Mouse (Mus musculus) limb, embryonic 14.5 days (tissue): ENCODE results near the gene Carm1. TPM values are rescaled to one million over a fixed set of nuclear protein-coding genes. Genes with fewer than 3 reads are reported as not detected.

ENCODE experiments used
- ATAC-seq: fragments of 200-750 bp; cut with Nextera tagmentation; 2 replicates; pipeline ENCODE4 v1.8.0; 2017; ENCODE audit warnings: low read depth, moderate number of reproducible peaks, moderate TSS enrichment; ENCODE audit not compliant: low FRiP score
- DNase-seq: peaks from one replicate; pipeline ENCODE4 v3.0.0-alpha.2; 2015; ENCODE audit warnings: low spot score
- H3K27ac ChIP-seq: fragments of 300-500 bp; sonication (generic); replicated peaks from 2 replicates; pipeline ENCODE4 v1.5.1; 2014; ENCODE audit warnings: low read depth, mild to moderate bottlenecking, low read length, moderate library complexity, mixed read lengths
- H3K27me3 ChIP-seq: fragments of 300-500 bp; sonication (generic); 2 replicates; pipeline ENCODE4 v1.6.1; 2014; ENCODE audit warnings: low read length, mixed read lengths; ENCODE audit not compliant: control insufficient read depth, insufficient read depth
- H3K36me3 ChIP-seq: fragments of 300-500 bp; sonication (generic); 2 replicates; pipeline ENCODE4 v1.6.1; 2014; ENCODE audit warnings: mild to moderate bottlenecking, low read length, moderate library complexity, mixed read lengths; ENCODE audit not compliant: control insufficient read depth, insufficient read depth
- H3K4me1 ChIP-seq: fragments of 300-500 bp; sonication (generic); 2 replicates; pipeline ENCODE4 v1.6.1; 2014; ENCODE audit warnings: antibody characterized with exemption, low read length, mixed read lengths; ENCODE audit not compliant: control insufficient read depth, insufficient read depth
- H3K4me2 ChIP-seq: fragments of 300-500 bp; sonication (generic); replicated peaks from 2 replicates; pipeline ENCODE4 v1.6.1; 2014; ENCODE audit warnings: low read depth, mild to moderate bottlenecking, low read length, moderate library complexity; ENCODE audit not compliant: severe bottlenecking
- H3K4me3 ChIP-seq: fragments of 300-500 bp; sonication (generic); replicated peaks from 2 replicates; pipeline ENCODE4 v1.5.1; 2014; ENCODE audit warnings: low read length
- H3K9ac ChIP-seq: fragments of 300-500 bp; sonication (generic); 2 replicates; pipeline ENCODE4 v1.6.1; 2014; ENCODE audit warnings: mild to moderate bottlenecking, low read depth, low read length, moderate library complexity; ENCODE audit not compliant: severe bottlenecking
- H3K9me3 ChIP-seq: fragments of 300-500 bp; sonication (generic); 2 replicates; pipeline ENCODE4 v1.6.1; 2016; ENCODE audit warnings: low read length; ENCODE audit not compliant: control insufficient read depth
- POLR2A ChIP-seq: fragments of 200-500 bp; IDR thresholded peaks from 2 replicates; pipeline ENCODE4 v1.8.0; 2012; ENCODE audit warnings: inconsistent platforms, mild to moderate bottlenecking, moderate library complexity, borderline replicate concordance; ENCODE audit not compliant: insufficient read depth, insufficient read length; ENCODE audit errors: extremely low read depth
- WGBS: fragments of 180-500 bp; shearing (Covaris S2); extraction: QIAGEN DNeasy Blood & Tissue Kit; methylation state at CpG from one replicate; pipeline ENCODE4 v1.1.7; 2014; 5-methylcytosine and 5-hydroxymethylcytosine counted together
- polyA plus RNA-seq, 2 experiments: library from polyadenylated mRNA; depleted of rRNA in 1 of 2; stranded (reverse) in 1 of 2; unstranded in 1 of 2; fragments of >200 nt; fragmentation: Nextera tagmentation in 1 of 2; extraction: Ambion mirVana in 1 of 2; gene quantifications; 2 replicates each; pipeline versions ENCODE4 v1.2.1 to v1.2.3; 2012 to 2014

Gene Carm1
- polyA plus RNA-seq, 2 experiments: 71.5 to 171 TPM

DNA sequence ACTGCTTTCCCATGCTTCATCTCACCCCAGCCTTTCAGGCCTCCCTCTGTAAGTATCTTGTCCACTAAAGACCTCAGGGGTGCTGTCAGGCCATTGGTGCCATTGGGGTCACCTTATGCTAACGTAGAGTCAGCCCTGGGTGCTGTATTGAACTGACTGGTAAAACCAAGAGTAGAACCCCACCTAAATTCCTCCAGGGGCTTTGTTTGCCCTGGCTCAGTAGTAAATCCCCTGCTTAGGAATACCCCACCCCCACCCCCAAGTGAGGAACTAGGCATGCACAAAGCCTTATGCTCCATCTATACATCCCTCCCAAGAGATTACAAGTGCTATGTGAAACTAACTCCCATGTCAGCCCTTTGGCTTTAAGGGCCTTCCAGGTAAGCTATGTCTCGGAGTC, 10.9 kb downstream of the Carm1 start:
- 85% methylated on average over 2 of the region's 2 CpGs for WGBS

DNA sequence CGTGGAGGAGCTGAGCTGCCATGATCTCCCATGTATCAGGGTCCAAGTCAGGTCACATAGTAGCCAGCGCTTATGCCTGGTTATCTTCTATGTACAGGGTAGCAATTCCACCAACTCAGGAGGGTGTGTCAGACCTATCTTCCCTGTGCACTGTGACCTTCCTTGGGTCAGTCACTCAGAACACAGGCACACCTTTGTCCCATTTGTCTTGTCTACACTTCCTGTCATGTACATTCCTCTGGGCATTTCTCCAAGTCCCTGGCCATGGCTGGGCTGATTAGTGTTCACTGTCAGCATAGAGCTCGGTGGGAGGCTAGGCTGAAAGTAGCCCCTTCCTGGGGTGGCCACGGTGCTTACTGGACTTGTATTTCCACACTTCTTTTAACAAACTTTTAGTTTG, 11.7 kb downstream of the Carm1 start:
- no peaks in the 10 kb centered on the region for H3K27me3 ChIP-seq
- 89% methylated on average over 4 of the region's 4 CpGs for WGBS
- H3K9me3 ChIP-seq: no peaks in the 10 kb centered on the region
- no peak overlapping the region for H3K4me2 ChIP-seq
- no peak overlapping the region for H3K27ac ChIP-seq
- H3K9ac ChIP-seq: no peak overlapping the region
- H3K4me3 ChIP-seq: no peak overlapping the region
- TF ChIP-seq POLR2A: no peak
- DNase-seq (no peak), ATAC-seq (no peak)
- H3K36me3 ChIP-seq: peaks cover 44% of the 10 kb centered on the region
- no peaks in the 10 kb centered on the region for H3K4me1 ChIP-seq

More for the DNA sequence above, 10.9 kb downstream of the Carm1 start:
- ATAC-seq: no peak
- Histone ChIP-seq H3K27me3 (no peaks in the 10 kb centered on the region), H3K4me2 (no peak overlapping the region), H3K9me3 (no peaks in the 10 kb centered on the region), H3K9ac (no peak overlapping the region), H3K36me3 (peaks cover 45% of the 10 kb centered on the region), H3K27ac (no peak overlapping the region), H3K4me1 (no peaks in the 10 kb centered on the region), H3K4me3 (no peak overlapping the region)
- no peak for DNase-seq
- TF ChIP-seq POLR2A: no peak

DNA sequence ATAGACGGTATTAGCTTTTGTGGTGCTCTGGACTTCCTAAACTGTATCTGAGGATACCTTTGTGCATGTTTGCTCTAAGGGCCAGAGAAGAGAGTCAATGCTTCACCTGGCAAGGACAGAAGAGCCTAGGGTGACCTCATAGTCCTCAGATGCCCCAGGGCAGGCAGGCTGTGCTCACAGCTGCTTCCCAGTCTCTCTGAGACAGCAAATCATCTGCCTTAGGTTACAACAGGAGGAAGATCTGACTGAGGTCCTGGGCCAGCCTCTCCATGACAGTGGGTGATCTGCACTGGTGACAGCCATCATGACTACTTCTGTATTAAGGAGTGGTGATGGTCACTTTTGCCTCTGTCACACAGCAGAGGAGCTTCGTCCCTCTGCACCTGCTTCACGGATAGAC, 12.5 kb downstream of the Carm1 start:
- H3K4me3 ChIP-seq: no peak overlapping the region
- H3K4me2 ChIP-seq: no peak overlapping the region
- WGBS: 95% methylated on average over 3 of the region's 3 CpGs
- H3K36me3 ChIP-seq: peaks cover 43% of the 10 kb centered on the region
- no peak overlapping the region for H3K27ac ChIP-seq
- no peak overlapping the region for H3K9ac ChIP-seq
- no peak for DNase-seq
- no peak for TF ChIP-seq POLR2A
- no peaks in the 10 kb centered on the region for H3K9me3 ChIP-seq
- no peaks in the 10 kb centered on the region for H3K27me3 ChIP-seq
- ATAC-seq: no peak
- no peaks in the 10 kb centered on the region for H3K4me1 ChIP-seq

DNA sequence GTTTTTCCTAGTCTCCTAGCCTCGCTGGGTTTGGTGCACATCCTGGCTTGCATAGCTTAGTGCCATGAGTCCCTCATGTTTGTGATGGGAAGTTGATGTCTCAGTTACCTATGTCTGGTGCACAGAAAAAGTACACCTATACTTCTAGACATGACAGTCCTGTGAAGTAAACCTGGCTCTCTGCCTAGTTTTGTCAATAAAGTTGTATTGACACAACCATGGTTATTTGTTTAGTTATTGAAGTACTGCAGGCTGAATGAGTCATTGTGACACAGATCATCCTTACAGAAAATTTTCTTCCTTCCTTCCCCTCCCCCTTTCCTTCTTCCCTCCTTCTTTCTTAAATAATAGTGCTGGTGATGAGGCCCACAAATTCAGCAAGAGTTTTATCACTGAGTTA, 17.7 kb downstream of the Carm1 start:
- Histone ChIP-seq H3K4me3 (no peak overlapping the region), H3K36me3 (peaks cover 31% of the 10 kb centered on the region), H3K27ac (no peak overlapping the region), H3K4me1 (no peaks in the 10 kb centered on the region), H3K27me3 (no peaks in the 10 kb centered on the region), H3K4me2 (no peak overlapping the region), H3K9me3 (no peaks in the 10 kb centered on the region), H3K9ac (no peak overlapping the region)
- DNase-seq (no peak), ATAC-seq (no peak)
- 85% methylated on average over 1 of the region's 1 CpGs for WGBS
- no peak for TF ChIP-seq POLR2A

DNA sequence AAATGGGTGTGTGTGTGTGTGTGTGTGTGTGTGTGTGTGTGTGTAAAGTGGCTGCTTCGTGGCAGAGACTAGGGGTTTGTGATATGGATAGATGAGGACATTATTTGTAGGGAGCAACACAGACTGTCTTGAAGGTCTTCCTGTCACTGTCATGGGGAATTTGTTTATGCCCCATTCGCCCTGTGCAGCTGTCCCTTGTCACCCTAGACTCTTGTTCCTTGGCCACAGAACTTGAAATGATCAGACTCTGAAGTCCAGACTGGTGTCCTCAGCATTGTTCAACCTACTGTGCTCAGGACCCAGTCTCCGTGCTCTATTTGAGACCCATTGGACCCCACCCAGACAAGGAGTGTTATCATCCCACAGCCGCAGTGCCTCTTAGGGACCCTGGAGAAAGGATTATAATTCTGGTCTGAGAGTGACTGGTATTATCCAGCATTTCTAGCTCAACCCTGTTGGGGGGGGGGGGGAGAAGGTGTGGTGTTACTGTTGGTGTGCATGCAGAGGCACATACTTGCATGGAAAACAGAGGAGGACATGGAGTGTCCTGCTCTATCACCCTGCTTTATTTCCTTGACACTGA, 18.4 kb downstream of the Carm1 start:
- H3K9me3 ChIP-seq: no peaks in the 10 kb centered on the region
- 91% methylated on average over 4 of the region's 4 CpGs for WGBS
- H3K9ac ChIP-seq: no peak overlapping the region
- no peak overlapping the region for H3K4me3 ChIP-seq
- no peak for TF ChIP-seq POLR2A
- DNase-seq: no peak
- H3K4me2 ChIP-seq: no peak overlapping the region
- H3K27ac ChIP-seq: no peak overlapping the region
- H3K36me3 ChIP-seq: peaks cover 37% of the 10 kb centered on the region
- no peaks in the 10 kb centered on the region for H3K4me1 ChIP-seq
- no peak for ATAC-seq
- H3K27me3 ChIP-seq: no peaks in the 10 kb centered on the region

DNA sequence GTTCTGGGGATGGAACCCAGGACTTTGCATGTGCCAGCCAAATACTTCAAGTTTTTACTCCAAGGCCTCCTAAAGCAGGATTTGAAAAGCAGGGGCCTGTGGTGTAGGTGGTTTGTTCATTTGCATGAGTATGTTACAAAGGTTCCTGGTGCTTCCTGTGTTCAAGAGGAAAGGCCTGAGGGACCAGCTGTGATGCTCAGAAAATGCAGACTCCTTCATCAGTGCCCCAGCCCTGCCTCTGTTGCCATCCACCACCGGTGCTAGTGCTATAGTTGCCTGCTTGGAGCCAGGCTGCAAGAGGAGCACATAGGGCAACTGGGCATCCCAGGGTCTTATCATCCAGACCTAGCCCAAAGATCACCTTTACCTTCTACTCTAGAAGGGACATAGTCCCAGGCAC, 19.8 kb downstream of the Carm1 start:
- Histone ChIP-seq H3K4me1 (no peaks in the 10 kb centered on the region), H3K27me3 (no peaks in the 10 kb centered on the region), H3K4me2 (no peak overlapping the region), H3K4me3 (no peak overlapping the region), H3K9ac (no peak overlapping the region), H3K27ac (no peak overlapping the region), H3K36me3 (peaks cover 42% of the 10 kb centered on the region), H3K9me3 (no peaks in the 10 kb centered on the region)
- DNase-seq (no peak), ATAC-seq (no peak)
- no peak for TF ChIP-seq POLR2A
- 71% methylated on average over 1 of the region's 1 CpGs for WGBS
